Mouse (Mus musculus) CH12.LX (cell line): Measurements from ENCODE around the gene Kcnma1.

Source experiments
- BHLHE40 ChIP-seq: IDR thresholded peaks from 2 replicates; pipeline ENCODE4 v1.6.1; 2011; ENCODE audit warnings: mild to moderate bottlenecking, low read depth, low read length, improper control_type of control experiment
- CTCF ChIP-seq, 2 experiments: IDR thresholded peaks in 1 of 2; conservative IDR thresholded peaks in 1 of 2; 2 replicates each; pipeline ENCODE4 v1.5.1; 2011 to 2012; ENCODE audit warnings: low read depth in 2 of 2, low read length in 2 of 2, improper control_type of control experiment in 1 of 2, inconsistent platforms in 1 of 2, mild to moderate bottlenecking in 1 of 2, moderate library complexity in 1 of 2
- ELF1 ChIP-seq: IDR thresholded peaks from 2 replicates; pipeline ENCODE4 v1.6.1; 2014; ENCODE audit warnings: low read depth, mild to moderate bottlenecking, inconsistent platforms, low read length, improper control_type of control experiment
- EP300 ChIP-seq: IDR thresholded peaks from 2 replicates; pipeline ENCODE4 v1.6.1; 2011; ENCODE audit warnings: low read length, improper control_type of control experiment
- GABPA ChIP-seq: IDR thresholded peaks from 2 replicates; pipeline ENCODE4 v1.6.1; 2012; ENCODE audit warnings: low read depth, low read length, improper control_type of control experiment, inconsistent platforms; ENCODE audit not compliant: insufficient replicate concordance
- JUND ChIP-seq: conservative IDR thresholded peaks from 2 replicates; pipeline ENCODE4 v1.6.1; 2011; ENCODE audit warnings: low read depth, low read length, improper control_type of control experiment
- MAFK ChIP-seq: IDR thresholded peaks from 2 replicates; pipeline ENCODE4 v1.6.1; 2011; ENCODE audit warnings: low read length, improper control_type of control experiment; ENCODE audit not compliant: insufficient replicate concordance
- MEF2A ChIP-seq: IDR thresholded peaks from 2 replicates; pipeline ENCODE4 v1.6.1; 2014; ENCODE audit warnings: low read depth, mild to moderate bottlenecking, inconsistent platforms, low read length, improper control_type of control experiment, borderline replicate concordance
- MXI1 ChIP-seq: IDR thresholded peaks from 2 replicates; pipeline ENCODE4 v1.6.1; 2011; ENCODE audit warnings: mild to moderate bottlenecking, low read depth, low read length, improper control_type of control experiment
- NELFE ChIP-seq: IDR thresholded peaks from 2 replicates; pipeline ENCODE4 v1.6.1; 2011; ENCODE audit warnings: low read depth, low read length, improper control_type of control experiment
- NRF1 ChIP-seq: IDR thresholded peaks from 2 replicates; pipeline ENCODE4 v1.6.1; 2014; ENCODE audit warnings: low read depth, mild to moderate bottlenecking, inconsistent platforms, low read length, improper control_type of control experiment, moderate library complexity
- POLR2A ChIP-seq: IDR thresholded peaks from 2 replicates; pipeline ENCODE4 v1.6.1; 2011; ENCODE audit warnings: low read depth, mild to moderate bottlenecking, improper control_type of control experiment, low read length
- RAD21 ChIP-seq: IDR thresholded peaks from 2 replicates; pipeline ENCODE4 v1.6.1; 2011; ENCODE audit warnings: low read depth, mild to moderate bottlenecking, low read length, improper control_type of control experiment, moderate library complexity
- ZNF384 ChIP-seq: IDR thresholded peaks from 2 replicates; pipeline ENCODE4 v1.6.1; 2012; ENCODE audit warnings: low read depth, low read length, improper control_type of control experiment, inconsistent platforms

DNA sequence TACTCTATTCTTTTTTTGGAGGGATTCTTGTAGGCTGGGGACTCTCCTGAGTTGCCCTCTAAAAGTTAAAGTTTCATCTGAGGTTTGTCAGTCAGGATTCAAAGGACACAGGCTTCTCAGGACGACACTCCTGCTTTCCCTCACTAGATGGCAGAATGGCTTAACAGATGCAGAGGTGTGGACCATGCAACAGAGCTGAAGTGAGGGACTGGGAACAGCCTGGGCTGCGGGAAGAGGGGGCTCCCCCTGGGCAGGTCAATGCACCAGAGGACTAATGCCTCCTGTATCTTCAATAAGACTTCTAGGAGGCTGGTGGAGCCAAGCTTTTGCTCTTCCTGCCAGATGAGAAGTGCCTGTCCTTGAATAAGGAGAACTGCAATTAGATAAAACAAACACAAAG, 438.3 kb downstream of the Kcnma1 start:
- TF ChIP-seq CTCF (conservative IDR thresholded peaks at IDR 0.05 in 1 of 2, IDR thresholded peaks at IDR 0.05 in 1 of 2; ENCODE audit: low read depth in 2 of 2, low read length in 2 of 2), result peak in 1 of 2 experiments; percentile 71; a peak in 2 of 4 replicates
- peak; percentile 72 for TF ChIP-seq RAD21
- TF ChIP-seq MEF2A, result no peak
- no peak for TF ChIP-seq ZNF384
- no peak for TF ChIP-seq POLR2A
- TF ChIP-seq ELF1, result no peak
- no peak for TF ChIP-seq JUND
- no peak for TF ChIP-seq NRF1
- no peak for TF ChIP-seq EP300
- TF ChIP-seq NELFE, result no peak
- no peak for TF ChIP-seq MAFK
- no peak for TF ChIP-seq GABPA
- no peak for TF ChIP-seq MXI1
- no peak for TF ChIP-seq BHLHE40
